Mouse (Mus musculus) embryo, embryonic 9.5 days (tissue): Measurements from ENCODE around the gene Speer4b.
"Not testable (repeated sequence)": the region's sequence is repeated elsewhere in the genome, so short reads cannot be mapped to it uniquely, and the experiment has no call there.

ENCODE experiments used
- DNase-seq: peaks from one replicate; pipeline ENCODE4 v3.0.0-alpha.2; 2017; ENCODE audit errors: extremely low spot score

Gene Speer4b

GRCm38 (mm10) chr5:27501338-27501737, at the start of gene Speer4b:
Speer4b (minus strand) TSS chr5:27501438.
- not testable (repeated sequence) for DNase-seq

GRCm38 (mm10) chr5:27549291-27549690, 48.1 kb upstream of the Speer4b start:
- no peak for DNase-seq

- peak; percentile 39 for DNase-seq
Measured at GRCm38 (mm10) chr5:27544816-27545270, 43.6 kb upstream of the Speer4b start.

GRCm38 (mm10) chr5:27526906-27527305, 25.7 kb upstream of the Speer4b start:
- DNase-seq = no peak

- no peak for DNase-seq
Measured at GRCm38 (mm10) chr5:27518716-27519115, 17.5 kb upstream of the Speer4b start.

GRCm38 (mm10) chr5:27490942-27491341, 10.3 kb downstream of the Speer4b start:
- no peak for DNase-seq

GRCm38 (mm10) chr5:27486138-27486537, 15.1 kb downstream of the Speer4b start:
- DNase-seq = no peak

GRCm38 (mm10) chr5:27481706-27482105, 19.5 kb downstream of the Speer4b start:
- DNase-seq = no peak

GRCm38 (mm10) chr5:27474964-27475465, 26.2 kb downstream of the Speer4b start:
- DNase-seq = no peak

- DNase-seq = no peak
Measured at GRCm38 (mm10) chr5:27457686-27458085, 43.6 kb downstream of the Speer4b start.

GRCm38 (mm10) chr5:27456981-27457380, 44.3 kb downstream of the Speer4b start:
- no peak for DNase-seq

- no peak for DNase-seq
Measured at GRCm38 (mm10) chr5:27454386-27454785, 46.9 kb downstream of the Speer4b start.

- DNase-seq = no peak
Measured at GRCm38 (mm10) chr5:27453201-27453845, 47.9 kb downstream of the Speer4b start.
